Mouse (Mus musculus): ENCODE measurements around the gene Prkce. TPM values are rescaled to one million over a fixed set of nuclear protein-coding genes. Genes with fewer than 3 reads are reported as not detected.
"Not testable (repeated sequence)": the region's sequence is repeated elsewhere in the genome, so short reads cannot be mapped to it uniquely, and the experiment has no call there.

Prkce gene
- total RNA-seq, 2 experiments from 2014 or later = 1.7 to 3.8 TPM

DNA sequence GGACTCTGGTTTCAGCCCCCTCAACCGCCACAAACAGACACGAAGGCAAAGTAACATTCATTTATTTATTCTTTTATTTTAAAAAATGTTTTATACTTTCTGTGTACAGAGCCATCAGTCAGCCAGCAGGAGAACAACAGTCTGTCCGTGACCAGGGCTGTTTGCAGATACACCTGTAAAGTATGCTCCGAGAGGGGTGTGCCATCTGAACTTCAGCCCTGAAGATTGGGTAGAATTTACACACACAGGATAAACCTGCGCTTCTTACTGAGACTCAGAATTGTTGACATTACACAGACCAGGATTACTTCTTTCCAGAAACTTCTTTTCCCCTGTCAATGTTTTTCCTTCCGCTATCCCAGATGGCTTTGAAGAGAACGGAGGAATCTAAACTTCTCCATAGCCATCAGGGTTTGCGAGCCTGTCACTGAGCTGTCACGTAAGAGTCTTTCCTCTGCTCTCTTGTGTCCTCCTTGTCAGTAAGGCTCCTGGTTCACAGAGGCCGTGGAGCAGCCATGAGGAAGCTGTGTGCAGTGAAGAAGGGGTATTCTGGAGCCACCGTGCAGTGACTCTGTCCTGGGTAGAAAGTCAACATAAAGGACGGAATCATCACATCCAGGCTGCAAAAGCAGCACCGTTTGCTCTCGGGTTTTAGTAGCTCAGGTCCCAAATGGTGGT is 286.2 kb downstream of the Prkce start:
- no peak for ATAC-seq (replicated peaks; ENCODE audit: low FRiP score, low TSS enrichment, poor library complexity, severe bottlenecking)

- no peak for ATAC-seq (replicated peaks; ENCODE audit: low FRiP score, low TSS enrichment, poor library complexity, severe bottlenecking)
Measured at GRCm38 (mm10) chr17:86454351-86454706, 286.7 kb downstream of the Prkce start.

DNA sequence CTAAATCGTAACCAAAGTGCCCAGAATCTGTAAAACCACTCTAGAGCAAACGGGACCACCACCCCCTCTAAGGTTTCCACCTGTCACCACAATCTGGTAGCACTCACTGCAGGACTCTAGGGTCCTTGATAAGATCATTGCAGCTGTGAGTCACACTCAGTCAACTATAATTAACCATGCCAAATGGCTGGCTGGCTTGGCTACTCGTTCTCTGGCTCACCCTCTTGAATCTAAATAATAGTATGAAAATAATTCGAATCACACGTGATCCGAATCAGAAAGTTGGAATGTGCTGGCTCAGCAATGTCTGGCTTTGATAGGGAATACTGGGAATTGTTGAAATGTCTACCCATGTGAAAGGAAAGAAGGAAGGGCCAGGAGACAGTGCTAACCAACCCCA is 288.9 kb downstream of the Prkce start:
- no peak for ATAC-seq (replicated peaks; ENCODE audit: low FRiP score, low TSS enrichment, poor library complexity, severe bottlenecking)

- no peak for ATAC-seq (replicated peaks; ENCODE audit: low FRiP score, low TSS enrichment, poor library complexity, severe bottlenecking)
Measured at GRCm38 (mm10) chr17:86458302-86458980, 290.9 kb downstream of the Prkce start.

- ATAC-seq (replicated peaks; ENCODE audit: low FRiP score, low TSS enrichment, poor library complexity, severe bottlenecking) = no peak
Measured at GRCm38 (mm10) chr17:86460645-86461430, 293.3 kb downstream of the Prkce start.

DNA sequence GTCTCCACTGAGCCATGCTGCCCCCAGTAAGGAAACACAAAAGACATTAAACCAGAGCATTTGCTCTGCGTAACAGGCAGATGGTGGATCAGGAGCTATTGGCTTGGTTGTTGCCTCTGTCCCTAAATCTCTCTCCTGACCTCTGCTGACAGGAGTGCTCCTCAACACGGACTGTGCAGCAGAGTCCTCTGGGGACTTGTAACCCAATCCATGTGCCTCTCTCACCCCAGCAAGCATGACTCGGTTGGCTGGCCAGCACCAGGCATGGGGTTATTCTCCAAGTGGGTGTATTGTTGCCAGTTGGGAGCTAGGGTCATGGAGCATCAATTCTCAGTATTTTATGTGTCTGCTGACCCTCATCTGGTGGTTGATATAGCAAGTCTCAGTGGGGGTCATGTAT is 295.8 kb downstream of the Prkce start:
- no peak for ATAC-seq (replicated peaks; ENCODE audit: low FRiP score, low TSS enrichment, poor library complexity, severe bottlenecking)

DNA sequence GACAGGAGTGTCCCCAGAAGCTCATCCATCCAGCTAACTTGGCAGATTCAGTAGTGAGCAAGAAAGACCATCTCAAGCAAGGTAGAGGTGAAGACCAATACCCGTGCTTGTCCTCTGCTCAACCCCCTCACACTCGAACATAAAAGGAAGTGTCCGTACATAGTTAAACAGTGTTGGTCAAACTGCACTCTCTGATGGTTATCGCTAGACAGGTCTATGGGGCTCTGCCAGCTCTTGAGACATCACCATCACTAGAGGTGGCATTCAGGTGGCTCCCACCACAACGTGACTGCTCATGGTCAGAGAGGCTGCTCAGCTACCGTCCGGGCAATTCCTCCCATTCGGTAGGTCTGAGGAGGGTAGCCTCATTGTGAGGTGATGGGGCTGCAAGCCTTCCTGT is 296.6 kb downstream of the Prkce start:
- ATAC-seq (replicated peaks; ENCODE audit: low FRiP score, low TSS enrichment, poor library complexity, severe bottlenecking) = no peak

GRCm38 (mm10) chr17:86464689-86465363 is 297.2 kb downstream of the Prkce start:
- ATAC-seq (replicated peaks; ENCODE audit: low FRiP score, low TSS enrichment, poor library complexity, severe bottlenecking) = no peak

GRCm38 (mm10) chr17:86465865-86466264 is 298.3 kb downstream of the Prkce start:
- ATAC-seq (replicated peaks; ENCODE audit: low FRiP score, low TSS enrichment, poor library complexity, severe bottlenecking) = no peak

- ATAC-seq (replicated peaks; ENCODE audit: low FRiP score, low TSS enrichment, poor library complexity, severe bottlenecking) = no peak
Measured at GRCm38 (mm10) chr17:86466412-86466811, 298.8 kb downstream of the Prkce start.

GRCm38 (mm10) chr17:86466871-86467270 is 299.3 kb downstream of the Prkce start:
- ATAC-seq (replicated peaks; ENCODE audit: low FRiP score, low TSS enrichment, poor library complexity, severe bottlenecking) = no peak

GRCm38 (mm10) chr17:86467291-86467898 is 299.8 kb downstream of the Prkce start:
- no peak for ATAC-seq (replicated peaks; ENCODE audit: low FRiP score, low TSS enrichment, poor library complexity, severe bottlenecking)

DNA sequence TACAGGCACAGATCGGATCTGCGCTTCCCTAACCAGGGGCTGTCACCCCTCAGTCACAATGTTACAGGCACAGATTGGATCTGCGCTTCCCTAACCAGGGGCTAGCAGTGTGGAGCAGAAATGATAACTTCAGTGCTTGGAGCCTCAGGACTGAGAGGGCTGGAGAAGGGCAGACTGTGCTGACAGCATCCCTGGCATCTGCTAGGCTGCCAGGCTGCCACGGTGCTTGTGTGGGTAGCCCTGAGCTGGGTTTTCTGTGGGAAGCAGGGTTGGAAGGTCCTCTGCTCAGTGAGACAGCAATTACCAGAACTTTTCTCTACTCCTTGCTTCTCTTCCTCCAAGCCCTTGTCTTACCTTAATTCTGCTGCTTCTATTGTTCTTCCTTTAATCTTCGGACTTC is 300.4 kb downstream of the Prkce start:
- no peak for ATAC-seq (replicated peaks; ENCODE audit: low FRiP score, low TSS enrichment, poor library complexity, severe bottlenecking)

DNA sequence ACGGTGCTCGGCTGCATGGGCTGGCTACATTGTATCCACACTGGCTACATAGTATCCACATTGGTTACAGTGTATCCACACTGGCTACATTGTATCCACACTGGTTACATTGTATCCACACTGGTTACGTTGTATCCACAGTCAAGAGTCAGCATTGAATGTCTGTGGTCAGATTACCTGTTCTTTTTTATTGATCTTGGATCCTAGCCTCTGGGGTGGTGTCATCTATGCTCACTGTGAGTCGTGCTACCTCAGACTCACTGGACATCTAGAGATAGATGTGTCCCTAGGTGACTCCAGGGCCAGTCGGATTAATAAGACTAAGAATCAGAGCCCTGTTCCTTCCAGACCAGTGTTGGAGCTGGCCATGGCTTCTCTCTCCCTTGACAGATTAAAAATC is 302.6 kb downstream of the Prkce start:
- ATAC-seq (replicated peaks; ENCODE audit: low FRiP score, low TSS enrichment, poor library complexity, severe bottlenecking) = no peak

GRCm38 (mm10) chr17:86471684-86472083 is 304.1 kb downstream of the Prkce start:
- no peak; the same call in 1 of the 2 replicates for ATAC-seq (replicated peaks; ENCODE audit: low FRiP score, low TSS enrichment, poor library complexity, severe bottlenecking)

- no peak for ATAC-seq (replicated peaks; ENCODE audit: low FRiP score, low TSS enrichment, poor library complexity, severe bottlenecking)
Measured at GRCm38 (mm10) chr17:86476674-86477073, 309.1 kb downstream of the Prkce start.

GRCm38 (mm10) chr17:86477401-86477800 is 309.8 kb downstream of the Prkce start:
- ATAC-seq (replicated peaks; ENCODE audit: low FRiP score, low TSS enrichment, poor library complexity, severe bottlenecking) = not testable (repeated sequence)

DNA sequence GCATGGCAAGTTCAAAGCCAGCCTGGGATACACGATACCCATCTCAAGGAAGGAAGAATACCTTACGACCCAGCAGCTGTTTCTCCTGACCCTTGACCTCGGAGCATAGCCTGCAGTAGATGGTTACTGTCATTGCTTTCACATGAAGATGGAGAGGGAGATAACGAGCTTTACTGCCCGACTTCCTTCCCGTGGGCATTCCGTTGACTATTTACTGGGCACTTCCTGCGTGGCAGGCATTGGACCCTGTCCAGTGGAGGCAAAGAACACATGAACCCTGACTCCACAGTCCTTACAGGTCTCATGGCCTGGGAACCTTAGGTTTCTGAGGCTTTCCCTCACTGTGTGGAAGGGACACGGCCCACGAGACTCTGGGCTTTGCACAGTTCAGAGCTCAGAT is 311.8 kb downstream of the Prkce start:
- ATAC-seq (replicated peaks; ENCODE audit: low FRiP score, low TSS enrichment, poor library complexity, severe bottlenecking) = no peak

GRCm38 (mm10) chr17:86482675-86483074 is 315.1 kb downstream of the Prkce start:
- no peak for ATAC-seq (replicated peaks; ENCODE audit: low FRiP score, low TSS enrichment, poor library complexity, severe bottlenecking)
